Mouse (Mus musculus) testis, adult 2 months (tissue): ENCODE results near the gene Vmn1r3.
"Not testable (repeated sequence)": the region's sequence is repeated elsewhere in the genome, so short reads cannot be mapped to it uniquely, and the experiment has no call there.

Experiments
- CTCF ChIP-seq: fragments of 200-500 bp; IDR thresholded peaks from 2 replicates; pipeline ENCODE4 v1.5.1; 2012; ENCODE audit warnings: low read depth, mild to moderate bottlenecking, inconsistent platforms, low read length, moderate library complexity; ENCODE audit not compliant: control insufficient read depth, insufficient read depth, insufficient replicate concordance
- POLR2A ChIP-seq: fragments of 200-500 bp; IDR thresholded peaks from 2 replicates; pipeline ENCODE4 v1.6.1; 2012; ENCODE audit warnings: low read depth, mild to moderate bottlenecking, inconsistent platforms, low read length, moderate library complexity; ENCODE audit not compliant: control insufficient read depth

DNA sequence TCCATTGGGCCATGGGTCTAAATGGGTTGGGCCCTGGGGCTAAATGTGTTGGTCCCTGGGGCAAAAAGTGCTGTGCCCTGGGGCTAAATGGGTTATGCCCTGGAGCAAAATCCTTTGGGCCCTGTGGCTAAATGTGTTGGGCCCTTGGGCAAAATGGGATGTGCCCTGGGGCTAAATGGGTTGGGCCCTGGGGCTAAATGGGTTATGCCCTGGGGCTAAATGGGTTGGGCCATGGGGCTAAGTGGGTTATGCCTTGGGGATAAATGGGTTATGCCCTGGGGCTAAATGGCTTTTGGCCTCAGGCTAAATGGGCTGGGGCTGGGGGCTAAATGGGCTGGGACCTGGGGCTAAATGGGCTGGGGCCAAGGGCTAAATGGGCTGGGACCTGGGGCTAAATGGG, 20.7 kb downstream of the Vmn1r3 start:
- TF ChIP-seq CTCF, POLR2A: not testable (repeated sequence)
